Mouse (Mus musculus) liver, postnatal 0 days (tissue): ENCODE data around the gene Antxr2. TPM values are rescaled to one million over a fixed set of nuclear protein-coding genes. Genes with fewer than 3 reads are reported as not detected.

Experiments
- ATAC-seq: fragments of 200-750 bp; cut with Nextera tagmentation; 2 replicates; pipeline ENCODE4 v1.8.0; 2017; ENCODE audit warnings: mild to moderate bottlenecking, moderate library complexity
- DNase-seq: peaks from one replicate; pipeline ENCODE4 v3.0.0-alpha.2; 2016
- H3K27ac ChIP-seq: fragments of 300-500 bp; sonication (generic); 2 replicates; pipeline ENCODE4 v1.5.1; 2014; ENCODE audit warnings: antibody characterized with exemption, moderate library complexity, mild to moderate bottlenecking, low read depth
- H3K27me3 ChIP-seq: fragments of 300-500 bp; sonication (generic); 2 replicates; pipeline ENCODE4 v1.6.1; 2014; ENCODE audit warnings: low read length, control low read depth, mixed read lengths; ENCODE audit not compliant: insufficient read depth
- H3K36me3 ChIP-seq: fragments of 300-500 bp; sonication (generic); replicated peaks from 2 replicates; pipeline ENCODE4 v1.6.1; 2014; ENCODE audit warnings: mild to moderate bottlenecking, control low read depth, low read length, moderate library complexity, mixed read lengths; ENCODE audit not compliant: insufficient read depth
- H3K4me1 ChIP-seq: fragments of 300-500 bp; sonication (generic); 2 replicates; pipeline ENCODE4 v1.6.1; 2014; ENCODE audit warnings: antibody characterized with exemption, mild to moderate bottlenecking, control low read depth; ENCODE audit not compliant: insufficient read depth
- H3K4me2 ChIP-seq: fragments of 300-500 bp; sonication (generic); 2 replicates; pipeline ENCODE4 v1.6.1; 2014; ENCODE audit warnings: low read depth, mild to moderate bottlenecking, low read length, moderate library complexity, mixed read lengths
- H3K4me3 ChIP-seq: fragments of 300-500 bp; sonication (generic); 2 replicates; pipeline ENCODE4 v1.5.1; 2014; ENCODE audit warnings: low read depth, low read length
- H3K9ac ChIP-seq: fragments of 300-500 bp; sonication (generic); replicated peaks from 2 replicates; pipeline ENCODE4 v1.6.1; 2014; ENCODE audit warnings: mild to moderate bottlenecking, moderate library complexity
- H3K9me3 ChIP-seq: fragments of 300-500 bp; sonication (generic); 2 replicates; pipeline ENCODE4 v1.6.1; 2016; ENCODE audit warnings: mild to moderate bottlenecking, control low read depth, low read length, mixed read lengths
- CTCF ChIP-seq: sonication (generic); IDR thresholded peaks from 2 replicates; pipeline ENCODE4 v1.5.1; 2016; ENCODE audit warnings: antibody characterized with exemption, low read depth
- EP300 ChIP-seq: IDR thresholded peaks from 2 replicates; pipeline ENCODE4 v1.6.1; 2016; ENCODE audit warnings: antibody characterized with exemption, low read depth, mild to moderate bottlenecking
- WGBS: fragments of 180-500 bp; shearing (Covaris S2); extraction: QIAGEN DNeasy Blood & Tissue Kit; methylation state at CpG from one replicate; pipeline ENCODE4 v1.1.7; 2014; ENCODE audit not compliant: insufficient replicate concordance; 5-methylcytosine and 5-hydroxymethylcytosine counted together
- polyA plus RNA-seq: library from polyadenylated mRNA; unstranded; fragments of >200 nt; fragmentation: Nextera tagmentation; extraction: Ambion mirVana; gene quantifications from 2 replicates; pipeline ENCODE4 v1.2.1, GENCODE M21; 2015

Gene Antxr2
- polyA plus RNA-seq, 1 experiment from 2014 or later: 5.8 TPM

- ATAC-seq: no peak
- no peak overlapping the region for H3K4me2 ChIP-seq
- no peak overlapping the region for H3K4me3 ChIP-seq
- DNase-seq: no peak
- no peak overlapping the region for H3K9ac ChIP-seq
- H3K36me3 ChIP-seq: peaks cover 3% of the 10 kb centered on the region; the same call in 1 of the 2 replicates
- no peaks in the 10 kb centered on the region for H3K27me3 ChIP-seq
- TF ChIP-seq EP300 (no peak), CTCF (peak; percentile 39)
- 70% methylated on average over 3 of the region's 3 CpGs for WGBS
- H3K9me3 ChIP-seq: no peaks in the 10 kb centered on the region
- no peaks in the 10 kb centered on the region for H3K4me1 ChIP-seq
- no peak overlapping the region for H3K27ac ChIP-seq
Observed at GRCm38 (mm10) chr5:97947261-97947660, 83.6 kb downstream of the Antxr2 start.

DNA sequence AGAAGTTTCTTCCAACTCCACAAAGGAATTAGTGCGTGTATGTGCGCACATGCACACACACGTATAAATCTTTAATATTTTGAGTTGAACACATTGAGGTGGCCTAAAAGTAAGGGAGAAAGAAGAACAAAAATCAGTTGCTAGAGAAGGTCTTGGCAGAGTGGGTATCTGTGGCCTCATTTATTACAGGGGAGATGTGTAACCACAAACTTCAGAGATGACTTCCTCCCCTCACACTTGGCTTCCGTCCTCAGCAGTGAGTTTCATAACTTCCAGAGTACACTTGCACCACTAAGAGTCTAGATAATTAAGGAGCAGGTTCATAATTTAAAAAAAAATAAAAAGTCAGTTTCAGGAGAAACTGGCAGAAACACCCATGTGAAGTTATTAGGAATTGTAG, 84.6 kb downstream of the Antxr2 start:
- 61% methylated on average over 4 of the region's 4 CpGs for WGBS
- Histone ChIP-seq H3K4me2 (no peak overlapping the region), H3K9ac (no peak overlapping the region), H3K4me3 (no peak overlapping the region), H3K27ac (no peak overlapping the region), H3K27me3 (no peaks in the 10 kb centered on the region), H3K4me1 (no peaks in the 10 kb centered on the region), H3K9me3 (no peaks in the 10 kb centered on the region), H3K36me3 (0 out of 2 replicates have a peak, but pooled peaks cover 3% of the 10 kb centered on the region)
- DNase-seq (no peak), ATAC-seq (no peak)
- TF ChIP-seq CTCF: no peak
- no peak for TF ChIP-seq EP300

DNA sequence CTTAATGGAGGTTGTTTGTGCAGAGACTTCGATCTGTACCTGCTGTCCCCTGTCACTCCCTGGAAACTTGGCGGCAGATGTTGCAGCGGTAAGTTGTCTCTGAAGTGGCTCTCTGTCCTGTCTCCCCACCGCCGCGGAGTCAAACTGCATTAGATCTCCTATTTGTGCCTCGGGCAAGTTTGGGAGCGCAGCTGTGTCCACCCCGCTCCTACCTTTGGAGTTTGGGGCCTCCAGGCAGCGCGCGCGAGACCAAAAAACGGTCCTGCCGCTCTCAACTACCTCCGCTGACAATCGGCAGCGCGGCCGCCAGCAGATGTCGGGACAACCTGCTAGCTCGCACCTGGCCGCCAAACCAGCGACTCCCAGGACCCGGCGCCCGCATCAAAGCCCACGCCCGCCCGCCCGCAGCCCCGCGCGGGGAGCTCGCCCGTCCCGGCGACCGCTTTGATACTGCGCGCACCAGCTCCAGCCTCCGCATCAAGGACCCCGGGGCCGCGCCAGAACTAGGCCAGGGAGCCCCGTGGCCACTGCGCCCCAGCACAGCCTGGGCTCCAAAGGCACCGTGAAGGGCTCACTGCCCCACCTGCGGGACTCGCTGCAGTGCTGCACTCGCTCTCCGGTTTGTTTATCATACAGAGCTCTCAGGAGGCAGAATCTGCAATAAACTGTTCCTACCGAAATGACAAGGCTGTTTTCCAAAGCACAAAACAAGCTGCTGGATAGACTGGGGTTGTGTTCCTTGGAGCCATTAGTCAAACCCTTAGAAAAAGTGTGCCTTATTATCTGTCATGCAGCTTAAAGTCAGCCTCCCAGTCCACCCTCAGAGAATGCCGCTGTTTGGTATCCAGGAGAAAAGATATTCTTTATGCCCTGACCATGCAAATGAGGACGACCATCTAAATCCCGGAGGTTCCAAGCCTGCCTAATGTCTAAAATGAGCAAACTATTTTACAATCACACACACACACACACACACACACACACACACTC, 95.4 kb downstream of the Antxr2 start:
- ATAC-seq (peak; percentile 82), DNase-seq (peak; percentile 47)
- no peak for TF ChIP-seq EP300
- TF ChIP-seq CTCF: peak; percentile 44
- Histone ChIP-seq H3K4me3 (peak overlapping the region; percentile 37), H3K27ac (no peak overlapping the region), H3K9me3 (no peaks in the 10 kb centered on the region), H3K36me3 (peaks cover 9% of the 10 kb centered on the region), H3K27me3 (0 out of 2 replicates have a peak, but pooled peaks cover 2% of the 10 kb centered on the region), H3K9ac (peak overlapping the region; percentile 21; the same call in 1 of the 2 replicates), H3K4me2 (peak overlapping the region; percentile 64), H3K4me1 (no peaks in the 10 kb centered on the region)
- WGBS: 12% methylated on average over 55 of the region's 56 CpGs

DNA sequence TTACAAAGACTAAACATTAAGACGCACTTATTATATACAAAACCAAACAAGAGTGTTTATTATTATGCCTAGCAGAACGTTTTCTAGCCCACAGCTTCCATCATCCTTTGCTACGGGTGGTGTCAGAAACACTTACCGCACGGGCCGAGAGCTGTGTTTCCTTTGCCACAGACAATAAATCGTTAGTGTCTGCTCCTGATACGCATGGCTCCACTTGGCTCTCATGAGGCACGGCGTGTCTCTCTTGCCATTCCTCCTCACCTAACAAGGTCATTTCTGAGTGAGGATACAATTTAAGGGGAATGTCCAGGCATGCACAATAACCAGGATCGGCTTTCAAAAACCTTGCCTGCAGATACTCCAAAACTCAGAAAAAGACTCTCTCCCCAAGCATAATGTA, 113.2 kb downstream of the Antxr2 start:
- Histone ChIP-seq H3K4me2 (no peak overlapping the region), H3K4me1 (no peaks in the 10 kb centered on the region), H3K9ac (no peak overlapping the region), H3K4me3 (no peak overlapping the region), H3K27me3 (no peaks in the 10 kb centered on the region), H3K27ac (no peak overlapping the region), H3K9me3 (no peaks in the 10 kb centered on the region), H3K36me3 (no peaks in the 10 kb centered on the region)
- DNase-seq (no peak), ATAC-seq (no peak)
- 83% methylated on average over 11 of the region's 11 CpGs for WGBS
- TF ChIP-seq CTCF: no peak
- no peak for TF ChIP-seq EP300

DNA sequence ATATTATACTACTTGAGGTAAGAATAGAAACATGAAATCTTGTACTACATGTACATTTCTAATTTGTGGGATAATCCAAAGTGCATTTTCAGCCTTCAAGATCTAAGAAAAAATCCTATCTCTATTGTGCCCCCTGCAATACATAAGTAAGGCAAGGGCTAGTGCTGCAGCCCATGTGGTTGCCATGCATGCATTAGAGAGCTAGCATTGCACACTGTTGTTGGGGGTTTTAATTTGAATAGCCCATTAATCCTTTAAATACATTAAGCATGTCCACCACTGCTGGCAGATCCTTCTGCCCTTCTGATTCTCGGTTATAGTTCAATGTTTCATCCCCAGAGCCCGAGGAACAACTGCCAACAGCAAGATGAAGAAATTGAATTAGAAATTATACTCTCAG, 116.0 kb downstream of the Antxr2 start:
- H3K4me1 ChIP-seq: no peaks in the 10 kb centered on the region
- DNase-seq (no peak), ATAC-seq (no peak)
- WGBS: 74% methylated on average over 2 of the region's 2 CpGs
- H3K4me3 ChIP-seq: no peak overlapping the region
- TF ChIP-seq EP300: no peak
- no peak for TF ChIP-seq CTCF
- no peak overlapping the region for H3K4me2 ChIP-seq
- H3K27me3 ChIP-seq: no peaks in the 10 kb centered on the region
- H3K9me3 ChIP-seq: no peaks in the 10 kb centered on the region
- no peak overlapping the region for H3K27ac ChIP-seq
- H3K36me3 ChIP-seq: no peaks in the 10 kb centered on the region
- no peak overlapping the region for H3K9ac ChIP-seq

DNA sequence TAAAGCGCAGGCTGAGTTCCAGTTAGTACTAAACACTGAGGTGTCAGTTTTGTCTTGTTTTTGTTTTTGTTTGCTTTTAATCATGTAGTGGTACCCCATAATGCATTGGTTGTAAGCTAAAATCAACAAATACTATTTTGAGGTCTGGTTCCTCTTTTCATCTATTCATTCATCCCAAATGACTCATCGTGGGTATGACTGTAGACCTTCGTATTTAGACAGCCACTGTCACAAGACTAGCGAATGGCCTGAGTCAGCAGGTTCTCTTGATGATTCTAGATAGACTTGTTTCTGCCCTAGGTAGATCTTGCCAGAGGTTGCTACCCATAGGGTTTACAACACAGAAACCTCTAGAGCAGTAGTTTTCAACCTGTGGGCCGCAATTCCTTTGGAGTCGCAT, 116.9 kb downstream of the Antxr2 start:
- Histone ChIP-seq H3K9me3 (no peaks in the 10 kb centered on the region), H3K4me1 (no peaks in the 10 kb centered on the region), H3K27me3 (no peaks in the 10 kb centered on the region), H3K36me3 (no peaks in the 10 kb centered on the region), H3K9ac (no peak overlapping the region), H3K4me2 (no peak overlapping the region), H3K27ac (no peak overlapping the region), H3K4me3 (no peak overlapping the region)
- no peak for DNase-seq
- TF ChIP-seq EP300 (no peak), CTCF (no peak)
- ATAC-seq: no peak
- 72% methylated on average over 6 of the region's 6 CpGs for WGBS
